ENCODE assay signal across 8 mouse cellular contexts in the genomic region with DNA sequence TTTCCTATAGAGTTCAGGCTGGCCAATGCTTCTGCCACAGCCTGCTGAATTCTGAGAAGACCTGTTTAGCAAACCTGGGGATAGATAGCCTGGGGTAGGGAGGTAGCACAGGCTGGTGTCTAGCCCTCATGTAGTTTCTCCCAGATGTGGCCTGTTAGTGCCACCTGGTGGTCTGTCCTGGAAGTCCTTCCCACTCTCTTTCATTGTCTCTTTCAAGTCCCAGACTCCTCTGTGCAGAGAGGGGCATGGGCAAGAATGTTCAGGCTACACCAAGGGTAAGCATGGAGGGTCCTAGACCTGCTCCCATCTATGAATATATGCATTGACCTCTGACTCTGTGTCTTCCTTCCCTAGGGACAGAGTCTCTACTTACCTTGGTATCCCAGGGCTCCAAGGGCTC. TPM values are rescaled to one million over a fixed set of nuclear protein-coding genes. Genes with fewer than 3 reads are reported as not detected.
DNase-seq lines count a peak whose midpoint lies in the region; ATAC-seq and TF ChIP-seq lines count a peak whose summit lies in the region.

No protein-coding gene starts in this region.

- H3K27me3 ChIP-seq in cerebellum, adult 2 months (ENCODE audit: control insufficient read depth, insufficient read depth, low read length) = no peaks in the 10 kb centered on the region
- 0 out of 2 replicates have a peak, but pooled peaks cover 2% of the 10 kb centered on the region for H3K27me3 ChIP-seq in hindbrain, embryonic 16.5 days (replicated peaks; ENCODE audit: control insufficient read depth, insufficient read depth, low read length)

- no peaks in the 10 kb centered on the region for H3K4me1 ChIP-seq in cerebellum, adult 2 months (ENCODE audit: control insufficient read depth, insufficient read depth, low read length)
- H3K4me1 ChIP-seq in hindbrain, embryonic 16.5 days (ENCODE audit: control insufficient read depth, insufficient read depth, low read depth, low read length) = no peaks in the 10 kb centered on the region

- peak; percentile 91 for TF ChIP-seq CTCF in cerebellum, adult 2 months (IDR thresholded peaks at IDR 0.05; ENCODE audit: borderline replicate concordance, insufficient read depth, low read depth, low read length)

- H3K27ac ChIP-seq in cerebellum, adult 2 months (ENCODE audit: insufficient read depth, low read length) = no peak overlapping the region
- no peak overlapping the region for H3K27ac ChIP-seq in hindbrain, embryonic 16.5 days (ENCODE audit: low read depth, low read length)

- peak; percentile 49 for DNase-seq in Muller cell, postnatal 12 days (ENCODE audit: inconsistent ontology term)
- peak; percentile 50 to 74 for DNase-seq in cerebellum, adult 2 months
- peak; percentile 71 to 85 for DNase-seq in layer of hippocampus, postnatal 25 days (ENCODE audit: extremely low spot score in 1 of 2, low spot score in 1 of 2)
- DNase-seq in lung, postnatal 4 days = peak; percentile 62 to 85
- DNase-seq in right cerebral cortex, adult 18-20 months = peak; percentile 68
- DNase-seq in thymus, postnatal 4 days = peak; percentile 89

- H3K36me3 ChIP-seq in hindbrain, embryonic 16.5 days (ENCODE audit: control insufficient read depth, insufficient read depth, low read length) = no peaks in the 10 kb centered on the region

- peak; percentile 84 for ATAC-seq in frontal cortex, adult (ENCODE audit: low TSS enrichment)
- peak; percentile 58; the same call in 1 of the 2 replicates for ATAC-seq in hindbrain, embryonic 16.5 days

- no peak overlapping the region for H3K4me3 ChIP-seq in cerebellum, adult 2 months (replicated peaks; ENCODE audit: insufficient read depth, low read depth, low read length)
- no peak overlapping the region for H3K4me3 ChIP-seq in hindbrain, embryonic 16.5 days (ENCODE audit: low read length)

- TF ChIP-seq POLR2A in cerebellum, adult 2 months (IDR thresholded peaks at IDR 0.05; ENCODE audit: borderline replicate concordance, insufficient read depth, low read length) = no peak

- H3K4me2 ChIP-seq in hindbrain, embryonic 16.5 days (ENCODE audit: low read length) = no peak overlapping the region

- H3K9ac ChIP-seq in hindbrain, embryonic 16.5 days (ENCODE audit: low read depth, low read length) = no peak overlapping the region

- H3K9me3 ChIP-seq in hindbrain, embryonic 16.5 days (ENCODE audit: control insufficient read depth, low read length) = no peaks in the 10 kb centered on the region

RNA-seq across cellular contexts. Expression of a gene that starts 15.8 kb away (rescaled TPM):
- 78.7 and 99.2 TPM in 2 replicates for polyA plus RNA-seq in cerebellum, adult 2 months (2012; rRNA removed)
- polyA plus RNA-seq in hindbrain, embryonic 16.5 days (2015; fragmentation: Nextera tagmentation; extraction: Ambion mirVana) = 22.0 and 22.1 TPM in 2 replicates
- 10 to 100 TPM; 39.9 to 41.8 TPM for total RNA-seq in layer of hippocampus, postnatal 25 days (2021)

RNA-seq across cellular contexts. Expression of a gene that starts 43.0 kb away (rescaled TPM):
- 7.5 and 8.1 TPM in 2 replicates for polyA plus RNA-seq in cerebellum, adult 2 months (2012; rRNA removed)
- polyA plus RNA-seq in hindbrain, embryonic 16.5 days (2015; fragmentation: Nextera tagmentation; extraction: Ambion mirVana) = 25.1 and 26.7 TPM in 2 replicates
- 10 to 100 TPM; 15.8 to 17.5 TPM for total RNA-seq in layer of hippocampus, postnatal 25 days (2021)
